Mouse (Mus musculus) heart, embryonic 10.5 days (tissue): ENCODE measurements around the gene Olfr51. TPM values are rescaled to one million over a fixed set of nuclear protein-coding genes. Genes with fewer than 3 reads are reported as not detected.
"Not testable (repeated sequence)": the region's sequence is repeated elsewhere in the genome, so short reads cannot be mapped to it uniquely, and the experiment has no call there.

Source experiments
- DNase-seq: peaks from one replicate; pipeline ENCODE4 v3.0.0-alpha.2; 2017; ENCODE audit warnings: low spot score
- H3K27ac ChIP-seq: fragments of 300-500 bp; sonication (generic); 2 replicates; pipeline ENCODE4 v1.5.1; 2016; ENCODE audit warnings: mild to moderate bottlenecking
- H3K27me3 ChIP-seq: fragments of 300-500 bp; sonication (generic); 2 replicates; pipeline ENCODE4 v1.6.1; 2016; ENCODE audit warnings: mild to moderate bottlenecking; ENCODE audit not compliant: poor library complexity, insufficient read depth, severe bottlenecking
- H3K36me3 ChIP-seq: fragments of 300-500 bp; sonication (generic); 2 replicates; pipeline ENCODE4 v1.6.1; 2016; ENCODE audit warnings: mild to moderate bottlenecking, moderate library complexity
- H3K4me1 ChIP-seq: fragments of 300-500 bp; sonication (generic); 2 replicates; pipeline ENCODE4 v1.6.1; 2016; ENCODE audit warnings: mild to moderate bottlenecking
- H3K4me3 ChIP-seq: fragments of 300-500 bp; sonication (generic); 2 replicates; pipeline ENCODE4 v1.5.1; 2016; ENCODE audit warnings: mild to moderate bottlenecking, moderate library complexity
- H3K9me3 ChIP-seq: fragments of 300-500 bp; sonication (generic); 2 replicates; pipeline ENCODE4 v1.6.1; 2016; ENCODE audit warnings: mild to moderate bottlenecking, moderate library complexity
- WGBS: fragments of 180-500 bp; shearing (Covaris S2); methylation state at CpG from one replicate; pipeline ENCODE4 v1.1.7; 2016; 5-methylcytosine and 5-hydroxymethylcytosine counted together
- polyA plus RNA-seq: library from polyadenylated mRNA; unstranded; fragments of >200 nt; fragmentation: Nextera tagmentation; extraction: Ambion mirVana; gene quantifications from 2 replicates; pipeline ENCODE4 v1.2.1, GENCODE M21; 2016

Olfr51 gene
- polyA plus RNA-seq: not detected in 2 replicates

GRCm38 (mm10) chr11:51003296-51003695 lies at the start of gene Olfr51:
Gene Olfr51, plus strand, starts transcription at chr11:51003596.
- Histone ChIP-seq H3K36me3 (no peaks in the 10 kb centered on the region), H3K4me1 (no peaks in the 10 kb centered on the region), H3K27me3 (no peaks in the 10 kb centered on the region), H3K4me3 (no peak within 1 kb of the TSS), H3K27ac (no peak within 1 kb of the TSS), H3K9me3 (no peaks in the 10 kb centered on the region)
- 63% methylated on average over 5 of the region's 5 CpGs for WGBS
- DNase-seq: no peak

- Histone ChIP-seq H3K9me3 (no peaks in the 10 kb centered on the region), H3K36me3 (no peaks in the 10 kb centered on the region), H3K27me3 (peaks cover 38% of the 10 kb centered on the region), H3K27ac (no peak within 1 kb of the TSS), H3K4me3 (no peak within 1 kb of the TSS), H3K4me1 (peaks cover 11% of the 10 kb centered on the region; the same call in 1 of the 2 replicates)
- DNase-seq: no peak
- WGBS: 55% methylated on average over 6 of the region's 6 CpGs
These were observed 49.7 kb upstream of the Olfr51 start, which contains the start of gene Prop1 for GRCm38 (mm10) chr11:50953665-50954064. Gene Prop1, minus strand, starts transcription at chr11:50953765.

GRCm38 (mm10) chr11:50964886-50965285 lies 38.5 kb upstream of the Olfr51 start:
- no peaks in the 10 kb centered on the region for H3K36me3 ChIP-seq
- WGBS: 64% methylated on average over 2 of the region's 2 CpGs
- no peak overlapping the region for H3K4me3 ChIP-seq
- no peaks in the 10 kb centered on the region for H3K9me3 ChIP-seq
- no peaks in the 10 kb centered on the region for H3K4me1 ChIP-seq
- no peaks in the 10 kb centered on the region for H3K27me3 ChIP-seq
- H3K27ac ChIP-seq: no peak overlapping the region
- DNase-seq: no peak

GRCm38 (mm10) chr11:50966230-50966629 lies 37.2 kb upstream of the Olfr51 start, which contains the start of gene Olfr1378:
Gene Olfr1378, plus strand, starts transcription at chr11:50966530.
- DNase-seq: no peak
- WGBS: 81% methylated on average over 11 of the region's 11 CpGs
- H3K9me3 ChIP-seq: no peaks in the 10 kb centered on the region

GRCm38 (mm10) chr11:50977216-50977615 lies 26.2 kb upstream of the Olfr51 start:
- Histone ChIP-seq H3K36me3 (no peaks in the 10 kb centered on the region), H3K27ac (no peak overlapping the region), H3K4me3 (no peak overlapping the region), H3K9me3 (no peaks in the 10 kb centered on the region), H3K4me1 (no peaks in the 10 kb centered on the region), H3K27me3 (peaks cover 10% of the 10 kb centered on the region; the same call in 1 of the 2 replicates)
- DNase-seq: no peak
- 64% methylated on average over 4 of the region's 4 CpGs for WGBS

More at GRCm38 (mm10) chr11:50966230-50966629, 37.2 kb upstream of the Olfr51 start, which contains the start of gene Olfr1378:
- Histone ChIP-seq H3K27me3 (no peaks in the 10 kb centered on the region), H3K4me1 (no peaks in the 10 kb centered on the region), H3K27ac (no peak within 1 kb of the TSS), H3K4me3 (no peak within 1 kb of the TSS), H3K36me3 (no peaks in the 10 kb centered on the region)

GRCm38 (mm10) chr11:50981667-50982066 lies 21.7 kb upstream of the Olfr51 start, which contains the start of gene Olfr1377:
Gene Olfr1377, plus strand, starts transcription at chr11:50981967.
- WGBS: 73% methylated on average over 5 of the region's 5 CpGs
- H3K27me3 ChIP-seq: peaks cover 18% of the 10 kb centered on the region; the same call in 1 of the 2 replicates
- no peaks in the 10 kb centered on the region for H3K9me3 ChIP-seq
- H3K27ac ChIP-seq: no peak within 1 kb of the TSS
- no peaks in the 10 kb centered on the region for H3K36me3 ChIP-seq
- H3K4me3 ChIP-seq: no peak within 1 kb of the TSS
- no peak for DNase-seq
- 0 out of 2 replicates have a peak, but pooled peaks cover 6% of the 10 kb centered on the region for H3K4me1 ChIP-seq

GRCm38 (mm10) chr11:51011821-51012220 lies 8.4 kb downstream of the Olfr51 start:
- 77% methylated on average over 5 of the region's 5 CpGs for WGBS
- no peaks in the 10 kb centered on the region for H3K4me1 ChIP-seq
- no peaks in the 10 kb centered on the region for H3K36me3 ChIP-seq
- no peak overlapping the region for H3K4me3 ChIP-seq
- H3K9me3 ChIP-seq: no peaks in the 10 kb centered on the region
- no peaks in the 10 kb centered on the region for H3K27me3 ChIP-seq
- no peak for DNase-seq
- H3K27ac ChIP-seq: no peak overlapping the region

GRCm38 (mm10) chr11:51013936-51014335 lies 10.5 kb downstream of the Olfr51 start, which contains the start of gene Olfr54:
Gene Olfr54, plus strand, starts transcription at chr11:51014236.
- Histone ChIP-seq H3K27me3 (no peaks in the 10 kb centered on the region), H3K27ac (no peak within 1 kb of the TSS), H3K9me3 (no peaks in the 10 kb centered on the region), H3K36me3 (no peaks in the 10 kb centered on the region), H3K4me1 (no peaks in the 10 kb centered on the region), H3K4me3 (no peak within 1 kb of the TSS)
- 67% methylated on average over 1 of the region's 1 CpGs for WGBS
- DNase-seq: no peak

- WGBS: 50% methylated on average over 2 of the region's 2 CpGs
- no peak for DNase-seq
- H3K4me3 ChIP-seq: no peak overlapping the region
- H3K27ac ChIP-seq: no peak overlapping the region
- H3K9me3 ChIP-seq: no peaks in the 10 kb centered on the region
- no peaks in the 10 kb centered on the region for H3K27me3 ChIP-seq
- H3K4me1 ChIP-seq: no peaks in the 10 kb centered on the region
- no peaks in the 10 kb centered on the region for H3K36me3 ChIP-seq
These were observed 12.9 kb downstream of the Olfr51 start for GRCm38 (mm10) chr11:51016341-51016740.

- WGBS: 85% methylated on average over 11 of the region's 11 CpGs
- H3K36me3 ChIP-seq, H3K27me3 ChIP-seq, H3K27ac ChIP-seq, DNase-seq, H3K4me1 ChIP-seq, H3K9me3 ChIP-seq, H3K4me3 ChIP-seq: not testable (repeated sequence)
These were observed 23.4 kb downstream of the Olfr51 start for GRCm38 (mm10) chr11:51026811-51027210.

- not testable (repeated sequence) for H3K36me3 ChIP-seq, H3K27me3 ChIP-seq, H3K9me3 ChIP-seq, DNase-seq, H3K27ac ChIP-seq, H3K4me3 ChIP-seq, H3K4me1 ChIP-seq
- WGBS: 75% methylated on average over 8 of the region's 8 CpGs
These were observed 26.0 kb downstream of the Olfr51 start for GRCm38 (mm10) chr11:51029381-51029780.

- Histone ChIP-seq H3K27me3 (no peaks in the 10 kb centered on the region), H3K36me3 (no peaks in the 10 kb centered on the region), H3K4me1 (no peaks in the 10 kb centered on the region), H3K4me3 (no peak overlapping the region), H3K27ac (no peak overlapping the region), H3K9me3 (no peaks in the 10 kb centered on the region)
- no peak for DNase-seq
- 64% methylated on average over 2 of the region's 2 CpGs for WGBS
These were observed 26.8 kb downstream of the Olfr51 start for GRCm38 (mm10) chr11:51030225-51030624.

- WGBS: 19% methylated on average over 1 of the region's 1 CpGs
- H3K27me3 ChIP-seq: no peaks in the 10 kb centered on the region
- no peaks in the 10 kb centered on the region for H3K9me3 ChIP-seq
- H3K4me1 ChIP-seq: no peaks in the 10 kb centered on the region
- no peaks in the 10 kb centered on the region for H3K36me3 ChIP-seq
- H3K27ac ChIP-seq: no peak overlapping the region
- no peak overlapping the region for H3K4me3 ChIP-seq
- DNase-seq: no peak
These were observed 29.5 kb downstream of the Olfr51 start for GRCm38 (mm10) chr11:51032851-51033250.

- not testable (repeated sequence) for H3K9me3 ChIP-seq, H3K27me3 ChIP-seq, H3K27ac ChIP-seq, H3K4me3 ChIP-seq, H3K4me1 ChIP-seq, DNase-seq, H3K36me3 ChIP-seq
These were observed 30.7 kb downstream of the Olfr51 start for GRCm38 (mm10) chr11:51034141-51034540.
